Mouse (Mus musculus): ENCODE data around the gene Shroom3. TPM values are rescaled to one million over a fixed set of nuclear protein-coding genes. Genes with fewer than 3 reads are reported as not detected.

The Shroom3 gene
- polyA plus RNA-seq, 1 experiment, result 4.4 TPM

GRCm38 (mm10) chr5:92937701-92938100, 254.5 kb downstream of the Shroom3 start:
- no peak overlapping the region for H3K4me3 ChIP-seq (replicated peaks; ENCODE audit: insufficient read depth, low read depth, low read length)
- no peak for TF ChIP-seq CTCF (IDR thresholded peaks at IDR 0.05; ENCODE audit: borderline replicate concordance, insufficient read depth, low read depth, low read length)
- TF ChIP-seq POLR2A (IDR thresholded peaks at IDR 0.05; ENCODE audit: borderline replicate concordance, insufficient read depth, low read length), result no peak
- H3K27ac ChIP-seq (ENCODE audit: insufficient read depth, low read length), result no peak overlapping the region
- no peaks in the 10 kb centered on the region for H3K27me3 ChIP-seq (ENCODE audit: control insufficient read depth, insufficient read depth, low read length)
- 23% methylated on average over 4 of the region's 4 CpGs for WGBS
- peaks cover 20% of the 10 kb centered on the region for H3K4me1 ChIP-seq (ENCODE audit: control insufficient read depth, insufficient read depth, low read length)
- DNase-seq, result peak; percentile 38 to 64

GRCm38 (mm10) chr5:92939246-92939995, 256.2 kb downstream of the Shroom3 start:
- H3K27me3 ChIP-seq (ENCODE audit: control insufficient read depth, insufficient read depth, low read length), result no peaks in the 10 kb centered on the region
- no peak overlapping the region for H3K4me3 ChIP-seq (replicated peaks; ENCODE audit: insufficient read depth, low read depth, low read length)
- DNase-seq, result no peak
- no peak overlapping the region for H3K27ac ChIP-seq (ENCODE audit: insufficient read depth, low read length)
- no peak for TF ChIP-seq POLR2A (IDR thresholded peaks at IDR 0.05; ENCODE audit: borderline replicate concordance, insufficient read depth, low read length)
- no peak for TF ChIP-seq CTCF (IDR thresholded peaks at IDR 0.05; ENCODE audit: borderline replicate concordance, insufficient read depth, low read depth, low read length)
- H3K4me1 ChIP-seq (ENCODE audit: control insufficient read depth, insufficient read depth, low read length), result peaks cover 20% of the 10 kb centered on the region
- WGBS, result 81% methylated on average over 15 of the region's 15 CpGs

GRCm38 (mm10) chr5:92942166-92942565, 258.9 kb downstream of the Shroom3 start:
- Histone ChIP-seq H3K4me3 (replicated peaks; ENCODE audit: insufficient read depth, low read depth, low read length) (no peak overlapping the region), H3K27ac (ENCODE audit: insufficient read depth, low read length) (no peak overlapping the region), H3K4me1 (ENCODE audit: control insufficient read depth, insufficient read depth, low read length) (peaks cover 11% of the 10 kb centered on the region), H3K27me3 (ENCODE audit: control insufficient read depth, insufficient read depth, low read length) (no peaks in the 10 kb centered on the region)
- TF ChIP-seq CTCF (IDR thresholded peaks at IDR 0.05; ENCODE audit: borderline replicate concordance, insufficient read depth, low read depth, low read length) (no peak), POLR2A (IDR thresholded peaks at IDR 0.05; ENCODE audit: borderline replicate concordance, insufficient read depth, low read length) (no peak)
- no peak for DNase-seq
- 92% methylated on average over 57 of the region's 57 CpGs for WGBS

- no peak for DNase-seq
- TF ChIP-seq CTCF (IDR thresholded peaks at IDR 0.05; ENCODE audit: borderline replicate concordance, insufficient read depth, low read depth, low read length) (no peak), POLR2A (IDR thresholded peaks at IDR 0.05; ENCODE audit: borderline replicate concordance, insufficient read depth, low read length) (no peak)
- no peak overlapping the region for H3K27ac ChIP-seq (ENCODE audit: insufficient read depth, low read length)
- H3K27me3 ChIP-seq (ENCODE audit: control insufficient read depth, insufficient read depth, low read length), result no peaks in the 10 kb centered on the region
- peaks cover 7% of the 10 kb centered on the region for H3K4me1 ChIP-seq (ENCODE audit: control insufficient read depth, insufficient read depth, low read length)
- H3K4me3 ChIP-seq (replicated peaks; ENCODE audit: insufficient read depth, low read depth, low read length), result no peak overlapping the region
- WGBS, result 94% methylated on average over 47 of the region's 47 CpGs
These were observed 259.3 kb downstream of the Shroom3 start for GRCm38 (mm10) chr5:92942577-92942976.

GRCm38 (mm10) chr5:92944867-92945266, 261.6 kb downstream of the Shroom3 start:
- TF ChIP-seq CTCF (IDR thresholded peaks at IDR 0.05; ENCODE audit: borderline replicate concordance, insufficient read depth, low read depth, low read length) (no peak), POLR2A (IDR thresholded peaks at IDR 0.05; ENCODE audit: borderline replicate concordance, insufficient read depth, low read length) (no peak)
- Histone ChIP-seq H3K27me3 (ENCODE audit: control insufficient read depth, insufficient read depth, low read length) (no peaks in the 10 kb centered on the region), H3K4me1 (ENCODE audit: control insufficient read depth, insufficient read depth, low read length) (no peaks in the 10 kb centered on the region; the same call in 1 of the 2 replicates), H3K27ac (ENCODE audit: insufficient read depth, low read length) (no peak overlapping the region), H3K4me3 (replicated peaks; ENCODE audit: insufficient read depth, low read depth, low read length) (no peak overlapping the region)
- 78% methylated on average over 5 of the region's 5 CpGs for WGBS
- no peak for DNase-seq

GRCm38 (mm10) chr5:92948972-92949745, 265.9 kb downstream of the Shroom3 start:
- Histone ChIP-seq H3K27ac (ENCODE audit: insufficient read depth, low read length) (no peak overlapping the region), H3K4me1 (ENCODE audit: control insufficient read depth, insufficient read depth, low read length) (peaks cover 6% of the 10 kb centered on the region; the same call in 1 of the 2 replicates), H3K4me3 (replicated peaks; ENCODE audit: insufficient read depth, low read depth, low read length) (no peak overlapping the region), H3K27me3 (ENCODE audit: control insufficient read depth, insufficient read depth, low read length) (no peaks in the 10 kb centered on the region)
- no peak for TF ChIP-seq CTCF (IDR thresholded peaks at IDR 0.05; ENCODE audit: borderline replicate concordance, insufficient read depth, low read depth, low read length)
- TF ChIP-seq POLR2A (IDR thresholded peaks at IDR 0.05; ENCODE audit: borderline replicate concordance, insufficient read depth, low read length), result no peak
- 80% methylated on average over 14 of the region's 14 CpGs for WGBS
- no peak for DNase-seq

- Histone ChIP-seq H3K27me3 (ENCODE audit: control insufficient read depth, insufficient read depth, low read length) (no peaks in the 10 kb centered on the region), H3K4me3 (replicated peaks; ENCODE audit: insufficient read depth, low read depth, low read length) (no peak overlapping the region), H3K4me1 (ENCODE audit: control insufficient read depth, insufficient read depth, low read length) (peaks cover 6% of the 10 kb centered on the region; the same call in 1 of the 2 replicates), H3K27ac (ENCODE audit: insufficient read depth, low read length) (no peak overlapping the region)
- 45% methylated on average over 14 of the region's 14 CpGs for WGBS
- DNase-seq, result no peak
- TF ChIP-seq CTCF (IDR thresholded peaks at IDR 0.05; ENCODE audit: borderline replicate concordance, insufficient read depth, low read depth, low read length) (no peak), POLR2A (IDR thresholded peaks at IDR 0.05; ENCODE audit: borderline replicate concordance, insufficient read depth, low read length) (no peak)
These were observed 267.3 kb downstream of the Shroom3 start for GRCm38 (mm10) chr5:92950583-92950982.

Measured in cerebellum, adult 2 months (tissue).